Mouse (Mus musculus) monocyte, adult 2 months (primary cell): ENCODE results near the gene Mapk14.
A peak's percentile ranks its signal among the peaks of the same experiment; 100 is the strongest.

Source experiments
- DNase-seq, 2 experiments: peaks; one replicate each; pipeline ENCODE4 v3.0.0; 2022; ENCODE audit warnings: low spot score in 2 of 2, low read depth in 1 of 2

Mapk14 gene

GRCm38 (mm10) chr17:28690776-28691686, at the start of gene Mapk14:
Gene Mapk14, plus strand, starts transcription at chr17:28691329.
- peak; percentile 99 for DNase-seq

DNA sequence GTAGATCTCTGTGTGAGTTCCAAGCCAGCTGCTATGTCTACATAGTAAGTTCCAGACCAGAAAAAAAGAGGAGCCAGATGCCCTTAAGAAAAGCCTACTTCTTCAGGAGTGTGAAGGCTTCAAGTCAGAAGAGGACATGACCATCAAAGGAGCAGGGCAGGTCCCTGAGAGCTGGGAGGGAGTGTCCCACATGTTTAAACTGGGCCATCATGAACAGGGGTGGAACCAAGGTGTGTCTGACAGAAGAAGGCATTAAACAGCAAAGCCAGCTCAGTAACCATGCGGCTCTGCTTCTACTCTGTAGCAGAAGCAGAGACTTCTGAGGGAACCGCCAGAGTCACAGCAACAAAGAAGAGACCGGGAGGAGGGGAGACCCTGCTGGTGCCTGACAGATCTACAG, 47.4 kb upstream of the Mapk14 start:
- no peak for DNase-seq

GRCm38 (mm10) chr17:28644112-28644511, 47.0 kb upstream of the Mapk14 start:
- DNase-seq, result no peak

DNA sequence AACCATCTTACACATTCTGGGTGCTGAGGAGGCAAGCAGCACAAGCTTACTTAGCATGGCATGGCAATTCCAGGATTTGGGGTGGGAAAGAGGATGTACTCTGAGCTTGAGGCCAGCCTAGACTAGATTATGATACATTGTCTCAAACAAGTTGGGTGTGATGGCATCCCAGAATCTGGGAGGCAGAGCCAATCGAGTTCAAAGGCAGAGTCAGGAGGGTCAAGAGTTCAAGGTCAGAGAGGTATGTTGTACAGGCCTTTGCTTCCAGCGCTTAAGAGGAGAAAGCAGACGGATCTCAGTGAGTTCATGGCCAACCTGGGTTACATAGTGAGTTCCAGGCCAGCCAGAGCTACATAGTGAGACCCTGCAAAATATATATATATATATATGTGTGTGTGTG, 44.9 kb upstream of the Mapk14 start:
- DNase-seq, result no peak

GRCm38 (mm10) chr17:28648607-28649370, 42.3 kb upstream of the Mapk14 start:
- DNase-seq, result no peak

DNA sequence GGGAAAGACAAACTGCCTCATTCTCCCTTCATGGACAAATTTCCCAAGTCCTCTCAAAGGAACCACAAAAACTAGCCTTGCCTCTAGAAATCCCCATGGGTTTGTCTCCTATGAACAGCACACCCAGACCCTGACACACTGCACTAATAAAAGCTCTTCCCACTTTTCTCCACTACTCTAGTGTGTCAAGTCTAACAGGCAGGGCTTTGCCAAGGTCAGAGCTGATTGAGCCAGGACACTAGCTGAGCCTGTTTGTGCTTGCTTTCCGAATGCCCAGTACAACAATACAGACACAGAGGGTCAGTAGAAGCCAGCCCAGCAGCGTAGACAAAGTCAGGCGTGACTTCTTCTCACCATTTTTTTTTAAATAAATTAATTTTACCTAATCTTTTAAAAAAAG, 40.9 kb upstream of the Mapk14 start:
- no peak for DNase-seq

GRCm38 (mm10) chr17:28657936-28658335, 33.2 kb upstream of the Mapk14 start:
- no peak for DNase-seq

GRCm38 (mm10) chr17:28659564-28659963, 31.6 kb upstream of the Mapk14 start:
- DNase-seq, result no peak

DNA sequence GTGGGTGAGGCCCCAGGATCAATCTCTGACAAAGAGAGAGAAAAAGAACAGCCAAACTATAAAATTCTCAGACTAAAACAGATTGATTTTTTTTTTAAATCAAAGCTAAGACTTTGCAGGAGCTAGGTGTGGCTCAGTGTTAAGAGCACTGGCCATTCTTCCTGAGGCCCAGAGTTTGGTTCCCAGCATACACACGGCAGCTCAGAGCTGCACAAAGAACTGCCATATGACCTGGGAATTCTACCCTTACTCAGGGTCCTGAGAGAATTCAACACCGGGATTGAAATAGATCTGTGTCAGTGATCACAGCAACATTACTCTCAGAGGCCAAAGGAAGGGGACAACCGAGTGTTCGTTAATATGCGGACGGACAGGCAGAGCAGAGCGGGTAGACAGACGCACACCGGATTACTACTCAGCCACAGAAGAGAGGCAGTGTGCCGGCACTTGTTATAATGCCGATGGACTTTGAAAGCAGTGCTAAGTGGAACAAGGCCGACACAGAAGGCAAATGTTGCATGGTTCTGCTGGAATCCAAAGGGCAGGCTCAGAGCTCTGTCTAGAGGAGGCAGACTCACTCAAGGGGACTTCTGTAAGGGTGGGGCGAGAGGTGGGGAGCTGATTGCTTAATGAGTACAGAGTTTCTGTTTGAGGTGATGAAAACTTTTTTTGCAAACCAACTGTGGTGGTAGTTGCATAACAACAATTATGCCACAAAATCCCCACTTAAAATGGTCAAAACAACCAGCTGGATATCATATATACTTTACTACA, 8.6 kb upstream of the Mapk14 start:
- no peak for DNase-seq

DNA sequence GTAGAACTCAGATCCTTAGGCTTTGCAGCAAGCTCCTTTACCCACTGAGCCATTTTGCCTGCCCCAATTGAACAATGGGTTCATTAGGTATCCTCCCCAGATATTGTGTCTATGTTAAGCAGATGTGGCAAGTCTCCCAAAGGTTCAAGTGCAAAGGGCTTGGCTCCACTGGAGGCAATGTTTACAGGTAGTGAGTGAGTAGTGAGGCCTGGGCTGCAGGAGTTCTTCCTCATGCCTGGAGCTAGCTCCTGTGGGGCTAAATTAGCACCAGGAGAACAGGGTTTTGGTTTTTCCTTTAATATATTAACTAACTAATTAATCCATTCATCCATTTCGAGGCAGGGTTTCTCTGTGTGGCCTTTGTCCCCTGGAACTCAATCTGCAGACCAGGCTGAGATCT, 7.5 kb upstream of the Mapk14 start:
- DNase-seq, result no peak

DNA sequence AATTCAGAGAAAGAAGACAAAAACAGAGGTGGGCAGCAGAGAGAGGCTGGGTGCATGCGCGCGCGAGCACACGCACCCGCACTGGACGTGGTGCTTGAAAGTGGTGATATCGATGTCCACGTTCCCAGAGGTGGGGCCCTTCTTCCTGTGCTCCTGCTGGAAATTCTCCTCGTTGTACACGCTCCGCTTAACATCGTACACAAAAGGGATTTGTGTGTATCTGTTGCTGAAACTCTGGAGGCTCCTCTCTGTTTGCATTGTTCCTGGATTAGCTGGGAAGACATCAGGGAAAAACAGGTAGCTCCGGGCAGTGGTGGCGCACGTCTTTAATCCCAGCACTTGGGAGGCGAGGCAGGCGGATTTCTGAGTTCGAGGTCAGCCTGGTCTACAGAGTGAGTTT, 6.5 kb upstream of the Mapk14 start:
- no peak for DNase-seq

DNA sequence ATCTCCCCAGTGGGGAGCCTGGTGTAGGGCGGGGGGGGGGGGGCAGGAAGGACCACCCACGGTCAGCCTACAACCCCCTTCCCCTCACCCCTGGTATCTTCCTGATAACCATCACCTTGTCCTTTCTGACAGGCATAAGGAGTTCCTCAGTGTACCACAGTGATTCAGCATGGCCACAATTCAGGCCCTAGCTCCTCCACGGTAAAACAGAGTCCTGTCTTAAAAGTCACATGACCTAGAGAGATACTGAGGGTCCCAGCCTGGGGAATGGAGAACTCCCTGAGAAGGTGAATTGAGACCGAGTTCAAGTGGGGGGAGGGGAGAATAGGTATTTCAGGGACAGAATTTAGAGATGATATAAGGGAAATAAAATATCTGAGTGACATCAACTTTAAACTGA, 3.8 kb upstream of the Mapk14 start:
- DNase-seq, result no peak

GRCm38 (mm10) chr17:28689586-28690283, 1.4 kb upstream of the Mapk14 start, which contains the start of gene Slc26a8:
Gene Slc26a8, minus strand, starts transcription at chr17:28690233.
- DNase-seq, result no peak

GRCm38 (mm10) chr17:28691687-28692340, 685 bp downstream of the Mapk14 start:
- peak in 1 of 2 experiments; percentile 27 for DNase-seq

DNA sequence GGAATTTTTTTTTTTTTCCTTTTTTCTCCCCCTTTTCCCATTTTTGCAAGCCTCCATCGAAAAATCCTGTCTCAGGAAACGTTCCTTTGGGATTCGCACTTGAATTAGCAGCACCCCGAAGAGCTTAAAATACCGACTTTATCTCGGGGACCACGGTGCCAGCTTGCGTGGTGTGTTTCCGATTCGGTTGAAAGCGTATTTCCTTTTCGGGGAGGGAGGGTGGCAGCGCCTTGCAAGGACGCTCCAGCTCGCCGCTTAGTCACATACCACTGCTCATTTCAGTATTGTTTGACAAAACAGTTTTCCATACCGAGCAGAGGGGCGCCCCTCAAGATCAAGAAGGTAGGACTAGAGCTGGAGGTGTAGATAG, 1.2 kb downstream of the Mapk14 start:
- DNase-seq, result no peak

DNA sequence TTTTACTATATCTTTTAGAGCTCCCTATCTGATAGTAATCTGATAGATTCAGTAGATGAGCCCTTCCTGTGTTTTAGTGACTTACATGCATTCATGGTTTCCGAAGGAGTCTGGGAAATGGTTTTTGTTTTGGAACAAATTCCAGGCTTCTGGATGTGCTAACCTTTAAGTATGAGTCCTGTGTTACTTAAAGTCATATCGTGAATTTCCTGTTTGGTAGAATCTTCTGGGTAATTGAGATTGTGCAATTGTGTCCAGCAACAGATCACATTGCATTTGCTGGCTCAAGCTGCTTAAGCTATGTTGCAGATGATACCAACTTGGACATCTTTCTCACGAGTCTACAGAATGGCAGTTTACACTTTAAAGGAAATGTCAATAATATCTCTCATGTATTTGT, 2.0 kb downstream of the Mapk14 start:
- DNase-seq, result no peak

DNA sequence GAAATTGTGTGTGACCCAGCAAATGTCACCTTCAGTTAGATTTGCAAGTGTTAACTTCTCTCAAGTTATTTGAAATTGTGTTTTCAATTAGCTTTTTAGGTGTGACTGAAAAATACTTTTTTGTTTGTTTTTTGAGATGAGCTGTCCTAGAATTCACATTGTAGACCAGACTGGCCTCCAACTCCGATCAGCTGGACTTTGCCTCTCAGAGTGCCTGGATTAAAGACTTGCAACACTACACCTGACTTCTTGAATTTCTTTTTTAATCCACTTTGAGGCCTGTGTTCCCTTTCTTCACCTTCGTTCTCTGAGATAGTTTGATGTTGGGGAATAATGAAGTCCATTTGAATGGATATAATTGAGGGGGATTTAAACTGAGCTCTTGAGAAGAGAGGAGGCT, 2.9 kb downstream of the Mapk14 start:
- DNase-seq, result no peak

- DNase-seq, result no peak
These were observed 3.7 kb downstream of the Mapk14 start for GRCm38 (mm10) chr17:28694832-28695231.

GRCm38 (mm10) chr17:28696641-28697040, 5.5 kb downstream of the Mapk14 start:
- no peak for DNase-seq
